Mouse (Mus musculus) CH12.LX (cell line): ENCODE results near the gene Cldn7. TPM values are rescaled to one million over a fixed set of nuclear protein-coding genes. Genes with fewer than 3 reads are reported as not detected.
A peak's percentile ranks its signal among the peaks of the same experiment; 100 is the strongest.

ENCODE experiments used
- DNase-seq: peaks from one replicate; pipeline ENCODE4 v3.0.0-alpha.2; 2013; ENCODE audit errors: extremely low read depth
- H3K27ac ChIP-seq: 2 replicates; pipeline ENCODE4 v1.5.1; 2012; ENCODE audit warnings: low read depth, mild to moderate bottlenecking, control low read depth, moderate library complexity; ENCODE audit not compliant: insufficient read depth
- H3K27me3 ChIP-seq: replicated peaks from 2 replicates; pipeline ENCODE3; 2012; ENCODE audit warnings: inconsistent platforms
- H3K36me3 ChIP-seq, 2 experiments: replicated peaks in 1 of 2; 2 replicates each; pipeline versions ENCODE3 to v1.6.1; 2012; ENCODE audit warnings: inconsistent platforms in 1 of 2, low read length in 1 of 2, mild to moderate bottlenecking in 1 of 2, mixed read lengths in 1 of 2, moderate library complexity in 1 of 2; ENCODE audit not compliant: control insufficient read depth in 1 of 2, insufficient read depth in 1 of 2
- H3K4me1 ChIP-seq, 2 experiments: 2 replicates each; pipeline ENCODE4 v1.6.1; 2012; ENCODE audit warnings: inconsistent platforms in 1 of 2, moderate library complexity in 1 of 2; ENCODE audit not compliant: insufficient read depth in 2 of 2, control insufficient read depth in 1 of 2
- H3K4me2 ChIP-seq: 2 replicates; pipeline ENCODE4 v1.6.1; 2012; ENCODE audit warnings: low read depth, mild to moderate bottlenecking, control low read depth; ENCODE audit not compliant: poor library complexity, insufficient read depth, severe bottlenecking
- H3K4me3 ChIP-seq, 3 experiments: fragments of 150-350 bp in 1 of 3; sonication (generic) in 1 of 3; replicated peaks in 1 of 3; 2 replicates each; pipeline versions ENCODE3 to v1.5.1; 2011 to 2012; ENCODE audit warnings: low read depth in 2 of 3, low read length in 2 of 3, mild to moderate bottlenecking in 2 of 3, moderate library complexity in 2 of 3, control low read depth in 1 of 3, improper control_type of control experiment in 1 of 3, inconsistent platforms in 1 of 3, mixed read lengths in 1 of 3; ENCODE audit not compliant: poor library complexity in 1 of 3
- H3K79me2 ChIP-seq: replicated peaks from 2 replicates; pipeline ENCODE4 v1.6.1; 2012; ENCODE audit warnings: mild to moderate bottlenecking, moderate library complexity; ENCODE audit not compliant: control insufficient read depth, poor library complexity, insufficient read depth, severe bottlenecking; ENCODE audit errors: extremely low read depth
- H3K9ac ChIP-seq: 2 replicates; pipeline ENCODE4 v1.6.1; 2012; ENCODE audit warnings: low read depth, mild to moderate bottlenecking, control low read depth, moderate library complexity; ENCODE audit not compliant: insufficient read depth
- H3K9me3 ChIP-seq: replicated peaks from 2 replicates; pipeline ENCODE3; 2012; ENCODE audit warnings: low read length, inconsistent platforms, mixed read lengths
- BHLHE40 ChIP-seq: IDR thresholded peaks from 2 replicates; pipeline ENCODE4 v1.6.1; 2011; ENCODE audit warnings: mild to moderate bottlenecking, low read depth, low read length, improper control_type of control experiment
- CHD1 ChIP-seq: IDR thresholded peaks from 2 replicates; pipeline ENCODE4 v1.6.1; 2012; ENCODE audit warnings: low read depth, low read length, improper control_type of control experiment, inconsistent platforms
- CTCF ChIP-seq, 2 experiments: IDR thresholded peaks in 1 of 2; conservative IDR thresholded peaks in 1 of 2; 2 replicates each; pipeline ENCODE4 v1.5.1; 2011 to 2012; ENCODE audit warnings: low read depth in 2 of 2, low read length in 2 of 2, improper control_type of control experiment in 1 of 2, inconsistent platforms in 1 of 2, mild to moderate bottlenecking in 1 of 2, moderate library complexity in 1 of 2
- E2F4 ChIP-seq: IDR thresholded peaks from 2 replicates; pipeline ENCODE4 v1.6.1; 2011; ENCODE audit warnings: low read depth, low read length, improper control_type of control experiment; ENCODE audit not compliant: insufficient replicate concordance
- ELF1 ChIP-seq: IDR thresholded peaks from 2 replicates; pipeline ENCODE4 v1.6.1; 2014; ENCODE audit warnings: low read depth, mild to moderate bottlenecking, inconsistent platforms, low read length, improper control_type of control experiment
- HCFC1 ChIP-seq: IDR thresholded peaks from 2 replicates; pipeline ENCODE4 v1.6.1; 2012; ENCODE audit warnings: low read depth, mild to moderate bottlenecking, inconsistent platforms, low read length, improper control_type of control experiment
- JUND ChIP-seq: conservative IDR thresholded peaks from 2 replicates; pipeline ENCODE4 v1.6.1; 2011; ENCODE audit warnings: low read depth, low read length, improper control_type of control experiment
- MAX ChIP-seq: IDR thresholded peaks from 2 replicates; pipeline ENCODE4 v1.6.1; 2011; ENCODE audit warnings: low read length, improper control_type of control experiment
- MAZ ChIP-seq: IDR thresholded peaks from 2 replicates; pipeline ENCODE4 v1.6.1; 2012; ENCODE audit warnings: low read depth, mild to moderate bottlenecking, inconsistent platforms, low read length, improper control_type of control experiment, moderate library complexity
- MEF2A ChIP-seq: IDR thresholded peaks from 2 replicates; pipeline ENCODE4 v1.6.1; 2014; ENCODE audit warnings: low read depth, mild to moderate bottlenecking, inconsistent platforms, low read length, improper control_type of control experiment, borderline replicate concordance
- MXI1 ChIP-seq: IDR thresholded peaks from 2 replicates; pipeline ENCODE4 v1.6.1; 2011; ENCODE audit warnings: mild to moderate bottlenecking, low read depth, low read length, improper control_type of control experiment
- NELFE ChIP-seq: IDR thresholded peaks from 2 replicates; pipeline ENCODE4 v1.6.1; 2011; ENCODE audit warnings: low read depth, low read length, improper control_type of control experiment
- PAX5 ChIP-seq: IDR thresholded peaks from 2 replicates; pipeline ENCODE4 v1.6.1; 2012; ENCODE audit warnings: low read length, inconsistent platforms, mixed read lengths
- POLR2A ChIP-seq: IDR thresholded peaks from 2 replicates; pipeline ENCODE4 v1.6.1; 2011; ENCODE audit warnings: low read depth, mild to moderate bottlenecking, improper control_type of control experiment, low read length
- SMC3 ChIP-seq: IDR thresholded peaks from 2 replicates; pipeline ENCODE4 v1.6.1; 2011; ENCODE audit warnings: low read depth, low read length, improper control_type of control experiment
- TBP ChIP-seq: conservative IDR thresholded peaks from 2 replicates; pipeline ENCODE4 v1.6.1; 2011; ENCODE audit warnings: low read depth, low read length, improper control_type of control experiment
- TCF12 ChIP-seq: IDR thresholded peaks from 2 replicates; pipeline ENCODE4 v1.6.1; 2014; ENCODE audit warnings: low read depth, mild to moderate bottlenecking, inconsistent platforms, low read length, improper control_type of control experiment
- UBTF ChIP-seq: IDR thresholded peaks from 2 replicates; pipeline ENCODE4 v1.6.1; 2012; ENCODE audit warnings: low read depth, mild to moderate bottlenecking, inconsistent platforms, low read length, improper control_type of control experiment, moderate library complexity
- ZC3H11A ChIP-seq: IDR thresholded peaks from 2 replicates; pipeline ENCODE4 v1.6.1; 2012; ENCODE audit warnings: low read depth, mild to moderate bottlenecking, inconsistent platforms, low read length, improper control_type of control experiment
- ZKSCAN1 ChIP-seq: IDR thresholded peaks from 2 replicates; pipeline ENCODE4 v1.6.1; 2012; ENCODE audit warnings: low read depth, inconsistent platforms, low read length, improper control_type of control experiment, borderline replicate concordance
- ZMIZ1 ChIP-seq: IDR thresholded peaks from 2 replicates; pipeline ENCODE4 v1.6.1; 2012; ENCODE audit warnings: low read depth, mild to moderate bottlenecking, inconsistent platforms, low read length, improper control_type of control experiment
- ZNF384 ChIP-seq: IDR thresholded peaks from 2 replicates; pipeline ENCODE4 v1.6.1; 2012; ENCODE audit warnings: low read depth, low read length, improper control_type of control experiment, inconsistent platforms
- dilution Hi-C: fragments of 300-500 bp; cut with MboI; formaldehyde crosslinking; loops from 2 replicates; pipeline ENCODE4 v1.14.3; 2020; ENCODE audit warnings: low sequenced_read_pairs; ENCODE audit not compliant: extremely low pct_unique_long_range_greater_than_20kb, extremely low pct_ligation_motif_present
- in situ Hi-C: fragments of 300-500 bp; cut with MboI; formaldehyde crosslinking; loops from 3 replicates; pipeline ENCODE4 v1.14.3; 2019; ENCODE audit warnings: low sequenced_read_pairs, low pct_ligation_motif_present, low pct_unique_long_range_greater_than_20kb, mixed read lengths
- polyA plus RNA-seq: library from polyadenylated mRNA; unstranded; fragments of >175 nt; gene quantifications from 2 replicates; pipeline ENCODE4 v1.2.1, GENCODE M21; 2012; ENCODE audit warnings: low read depth; ENCODE audit not compliant: insufficient read length
- total RNA-seq, 2 experiments: library from RNA; depleted of rRNA; stranded (reverse); fragments of 300-350 nt in 1 of 2; fragments of >200 nt in 1 of 2; gene quantifications; 2 replicates each; pipeline ENCODE4 v1.2.3; 2012 to 2014

Cldn7 gene
- total and polyA plus RNA-seq, 3 experiments, result not detected

- TF ChIP-seq MEF2A (no peak), NELFE (no peak), POLR2A (no peak), HCFC1 (no peak), TCF12 (no peak), ZKSCAN1 (no peak), MXI1 (no peak), CTCF (conservative IDR thresholded peaks at IDR 0.05 in 1 of 2, IDR thresholded peaks at IDR 0.05 in 1 of 2; ENCODE audit: low read depth in 2 of 2, low read length in 2 of 2) (no peak), E2F4 (no peak), MAX (no peak), UBTF (no peak), ZMIZ1 (no peak), TBP (no peak), ELF1 (no peak), CHD1 (no peak), MAZ (no peak), BHLHE40 (no peak), PAX5 (no peak), ZC3H11A (no peak), JUND (no peak)
- Histone ChIP-seq H3K4me3 (no peak overlapping the region), H3K4me1 (peaks cover 5 to 22% of the 10 kb centered on the region in 2 experiments), H3K27me3 (no peaks in the 10 kb centered on the region), H3K9me3 (no peaks in the 10 kb centered on the region), H3K27ac (no peak overlapping the region), H3K9ac (no peak overlapping the region), H3K36me3 (peaks cover 47 to 64% of the 10 kb centered on the region in 2 experiments), H3K4me2 (no peak overlapping the region), H3K79me2 (peaks cover 35% of the 10 kb centered on the region)
- DNase-seq, result no peak
- in situ Hi-C loops, result no loop called here
- dilution Hi-C loops, result no loop called here
Measured at GRCm38 (mm10) chr11:69984431-69984830, 19.9 kb downstream of the Cldn7 start.

- 0 out of 2 replicates have a peak overlapping the region, but pooled peaks have one; percentile 24 for H3K27ac ChIP-seq
- no peak overlapping the region for H3K4me3 ChIP-seq
- no peak for TF ChIP-seq ZNF384
- no peak for TF ChIP-seq CHD1
- TF ChIP-seq BHLHE40, result no peak
- no peak for TF ChIP-seq SMC3
- TF ChIP-seq, all 38 proteins: peak for 0
- H3K36me3 ChIP-seq, result peaks cover 57 to 71% of the 10 kb centered on the region in 2 experiments
- no peak for DNase-seq
- H3K9ac ChIP-seq, result no peak overlapping the region
- dilution Hi-C loops, result no loop called here
- peaks cover 24% of the 10 kb centered on the region for H3K79me2 ChIP-seq
- in situ Hi-C loops, result no loop called here
- H3K4me2 ChIP-seq, result no peak overlapping the region
- H3K9me3 ChIP-seq, result no peaks in the 10 kb centered on the region
- H3K27me3 ChIP-seq, result no peaks in the 10 kb centered on the region
- H3K4me1 ChIP-seq, result peaks cover 8 to 26% of the 10 kb centered on the region in 2 experiments; a peak in 3 of 4 replicates
Measured at GRCm38 (mm10) chr11:69989949-69990348, 25.4 kb downstream of the Cldn7 start.
